Mouse (Mus musculus) forebrain, postnatal 0 days (tissue): ENCODE data around the gene Cpeb1. TPM values are rescaled to one million over a fixed set of nuclear protein-coding genes. Genes with fewer than 3 reads are reported as not detected.

ENCODE experiments used
- ATAC-seq: fragments of 200-750 bp; cut with Nextera tagmentation; 2 replicates; pipeline ENCODE4 v1.8.0; 2017; ENCODE audit warnings: mild to moderate bottlenecking, moderate library complexity
- DNase-seq: peaks from one replicate; pipeline ENCODE4 v3.0.0-alpha.2; 2015
- H3K27ac ChIP-seq: fragments of 300-500 bp; sonication (generic); 2 replicates; pipeline ENCODE4 v1.5.1; 2014; ENCODE audit warnings: low read depth, mild to moderate bottlenecking, antibody characterized with exemption, low read length, moderate library complexity, mixed read lengths
- H3K27me3 ChIP-seq: fragments of 300-500 bp; sonication (generic); 2 replicates; pipeline ENCODE4 v1.6.1; 2014; ENCODE audit warnings: mild to moderate bottlenecking, low read length, mixed read lengths; ENCODE audit not compliant: insufficient read depth
- H3K36me3 ChIP-seq: fragments of 300-500 bp; sonication (generic); 2 replicates; pipeline ENCODE4 v1.6.1; 2014; ENCODE audit warnings: mild to moderate bottlenecking, moderate library complexity; ENCODE audit not compliant: insufficient read depth
- H3K4me1 ChIP-seq: fragments of 300-500 bp; sonication (generic); 2 replicates; pipeline ENCODE4 v1.6.1; 2014; ENCODE audit warnings: antibody characterized with exemption; ENCODE audit not compliant: insufficient read depth
- H3K4me2 ChIP-seq: fragments of 300-500 bp; sonication (generic); 2 replicates; pipeline ENCODE4 v1.6.1; 2014; ENCODE audit warnings: low read depth, mild to moderate bottlenecking, moderate library complexity
- H3K4me3 ChIP-seq: fragments of 300-500 bp; sonication (generic); 2 replicates; pipeline ENCODE4 v1.5.1; 2014; ENCODE audit warnings: low read depth, low read length, mixed read lengths
- H3K9ac ChIP-seq: fragments of 300-500 bp; sonication (generic); 2 replicates; pipeline ENCODE4 v1.6.1; 2014; ENCODE audit warnings: mild to moderate bottlenecking
- H3K9me3 ChIP-seq: fragments of 300-500 bp; sonication (generic); 2 replicates; pipeline ENCODE4 v1.6.1; 2016; ENCODE audit warnings: low read length
- CTCF ChIP-seq: sonication (generic); IDR thresholded peaks from 2 replicates; pipeline ENCODE4 v1.5.1; 2016; ENCODE audit warnings: antibody characterized with exemption, control low read depth, low read depth
- WGBS: fragments of 180-500 bp; shearing (Covaris S2); extraction: QIAGEN DNeasy Blood & Tissue Kit; methylation state at CpG from one replicate; pipeline ENCODE4 v1.1.7; 2014; 5-methylcytosine and 5-hydroxymethylcytosine counted together
- polyA plus RNA-seq: library from polyadenylated mRNA; unstranded; fragments of >200 nt; fragmentation: Nextera tagmentation; extraction: Ambion mirVana; gene quantifications from 2 replicates; pipeline ENCODE4 v1.2.1, GENCODE M21; 2015
- total RNA-seq: library from RNA; depleted of rRNA; stranded (reverse); fragments of >200 nt; gene quantifications from 2 replicates; pipeline ENCODE4 v1.2.3, GENCODE M21; 2014; rRNA removed

Gene Cpeb1
- total and polyA plus RNA-seq, 2 experiments from 2014 or later = 5.1 to 6.7 TPM

DNA sequence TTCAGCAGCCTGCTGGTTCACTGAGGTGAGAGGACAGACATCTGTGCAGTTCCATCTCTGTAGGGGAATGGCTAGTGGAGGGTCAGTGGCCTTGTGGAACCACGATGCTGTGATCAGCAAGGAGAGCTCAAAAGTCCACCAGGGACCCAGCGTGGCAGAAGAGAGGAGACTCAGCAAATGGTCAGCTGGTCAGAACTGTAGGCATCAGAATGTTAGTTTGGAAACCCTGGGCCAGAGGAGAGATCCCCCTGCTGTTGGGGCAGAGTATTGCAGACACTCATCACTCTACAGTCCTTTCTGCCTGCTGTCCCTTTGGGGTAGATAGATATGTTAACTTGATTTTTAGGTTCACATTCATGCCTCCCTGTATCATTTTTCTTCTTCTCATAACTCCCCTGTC, 151.6 kb downstream of the Cpeb1 start:
- no peaks in the 10 kb centered on the region for H3K36me3 ChIP-seq
- H3K9ac ChIP-seq = no peak overlapping the region
- no peaks in the 10 kb centered on the region for H3K9me3 ChIP-seq
- no peak overlapping the region for H3K4me3 ChIP-seq
- H3K4me2 ChIP-seq = no peak overlapping the region
- H3K27me3 ChIP-seq = no peaks in the 10 kb centered on the region
- DNase-seq (no peak), ATAC-seq (no peak)
- no peaks in the 10 kb centered on the region for H3K4me1 ChIP-seq
- WGBS = 100% methylated on average over 2 of the region's 2 CpGs
- TF ChIP-seq CTCF = peak; percentile 24
- no peak overlapping the region for H3K27ac ChIP-seq

DNA sequence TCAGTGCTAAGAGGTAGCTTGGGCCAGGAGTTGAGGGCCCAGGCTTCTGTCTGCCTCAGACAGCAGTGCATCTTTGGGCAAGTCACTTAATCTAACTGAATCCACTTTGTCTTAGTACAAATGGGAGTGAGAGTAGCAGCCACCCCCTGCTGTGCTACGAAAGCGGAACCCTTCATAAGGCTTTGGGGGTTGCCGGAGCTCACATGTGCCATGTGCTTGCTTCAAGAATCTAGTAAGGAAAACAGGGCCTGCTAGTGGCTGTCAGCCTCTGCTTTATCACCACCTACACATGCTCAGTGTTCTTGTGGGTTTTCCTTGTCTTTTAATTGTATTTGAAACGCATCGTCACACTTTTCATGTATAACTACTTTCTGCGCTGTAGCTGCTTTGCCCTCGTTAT, 153.9 kb downstream of the Cpeb1 start:
- DNase-seq (no peak), ATAC-seq (no peak)
- 42% methylated on average over 7 of the region's 7 CpGs for WGBS

DNA sequence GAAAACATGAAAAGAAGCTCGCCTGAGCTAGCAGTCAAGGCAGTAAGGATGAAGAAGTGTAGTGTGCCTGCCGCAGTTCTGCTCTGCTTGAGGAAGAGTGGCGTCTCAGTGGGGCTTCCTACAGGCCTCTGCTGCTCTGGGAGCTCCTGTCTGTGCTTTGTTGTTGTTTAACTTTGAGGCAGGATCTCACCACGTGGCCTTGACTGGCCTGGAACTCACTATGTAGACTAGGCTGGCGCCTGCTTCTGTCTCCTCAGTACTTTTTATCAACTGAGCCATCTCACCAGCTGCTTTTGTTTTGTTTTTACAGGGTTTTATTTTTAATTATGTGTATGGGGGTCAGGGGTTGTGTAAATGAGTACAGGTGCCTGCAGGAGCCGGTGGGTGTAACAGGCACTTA, 157.1 kb downstream of the Cpeb1 start:
- ATAC-seq (no peak), DNase-seq (no peak)
- Histone ChIP-seq H3K36me3 (no peaks in the 10 kb centered on the region), H3K4me1 (no peaks in the 10 kb centered on the region), H3K27ac (no peak overlapping the region), H3K27me3 (no peaks in the 10 kb centered on the region), H3K4me3 (no peak overlapping the region), H3K9ac (no peak overlapping the region), H3K9me3 (no peaks in the 10 kb centered on the region), H3K4me2 (no peak overlapping the region)
- TF ChIP-seq CTCF = no peak
- WGBS = 46% methylated on average over 6 of the region's 6 CpGs

More for the DNA sequence above, 153.9 kb downstream of the Cpeb1 start:
- H3K27me3 ChIP-seq = no peaks in the 10 kb centered on the region
- no peak for TF ChIP-seq CTCF
- no peaks in the 10 kb centered on the region for H3K36me3 ChIP-seq
- H3K4me2 ChIP-seq = no peak overlapping the region
- no peak overlapping the region for H3K9ac ChIP-seq
- no peak overlapping the region for H3K4me3 ChIP-seq
- H3K9me3 ChIP-seq = no peaks in the 10 kb centered on the region
- H3K4me1 ChIP-seq = no peaks in the 10 kb centered on the region
- H3K27ac ChIP-seq = no peak overlapping the region

Other genes with a start within 250 kb of the Cpeb1 start
- 2.3 and 2.7 TPM in 2 replicates for gene Pde8a, start 241.9 kb downstream of the Cpeb1 start, total RNA-seq
- gene Pde8a, start 241.9 kb downstream of the Cpeb1 start, polyA plus RNA-seq = 1.0 and 1.1 TPM in 2 replicates
- gene Rps17, start 110.2 kb downstream of the Cpeb1 start, total RNA-seq = 883 and 1,228 TPM in 2 replicates
- 706 and 832 TPM in 2 replicates for gene Rps17, start 110.2 kb downstream of the Cpeb1 start, polyA plus RNA-seq
- gene Ap3b2, start 38.5 kb upstream of the Cpeb1 start, total RNA-seq = 165 and 180 TPM in 2 replicates
- gene Ap3b2, start 38.5 kb upstream of the Cpeb1 start, polyA plus RNA-seq = 94.9 and 107 TPM in 2 replicates
- gene BC048679, start 42.8 kb upstream of the Cpeb1 start, total RNA-seq = not detected in 2 replicates
- gene BC048679, start 42.8 kb upstream of the Cpeb1 start, polyA plus RNA-seq = not detected in 2 replicates
- 0.15 and 0.48 TPM in 2 replicates for gene Fsd2, start 111.5 kb upstream of the Cpeb1 start, total RNA-seq
- 0.16 and 0.31 TPM in 2 replicates for gene Fsd2, start 111.5 kb upstream of the Cpeb1 start, polyA plus RNA-seq
- 7.1 and 8.7 TPM in 2 replicates for gene Whamm, start 115.8 kb upstream of the Cpeb1 start, total RNA-seq
- 4.2 and 5.4 TPM in 2 replicates for gene Whamm, start 115.8 kb upstream of the Cpeb1 start, polyA plus RNA-seq